Mouse (Mus musculus) liver, embryonic 12.5 days (tissue): ENCODE results near the gene H2-DMa. TPM values are rescaled to one million over a fixed set of nuclear protein-coding genes. Genes with fewer than 3 reads are reported as not detected.

ENCODE experiments used
- ATAC-seq: fragments of 200-750 bp; cut with Nextera tagmentation; 2 replicates; pipeline ENCODE4 v1.8.0; 2017; ENCODE audit warnings: moderate number of reproducible peaks, mild to moderate bottlenecking, moderate library complexity
- H3K27ac ChIP-seq: fragments of 300-500 bp; sonication (generic); 2 replicates; pipeline ENCODE4 v1.5.1; 2016; ENCODE audit warnings: mild to moderate bottlenecking
- H3K27me3 ChIP-seq: fragments of 300-500 bp; sonication (generic); replicated peaks from 2 replicates; pipeline ENCODE4 v1.6.1; 2016; ENCODE audit warnings: mild to moderate bottlenecking, moderate library complexity
- H3K36me3 ChIP-seq: fragments of 300-500 bp; sonication (generic); 2 replicates; pipeline ENCODE4 v1.6.1; 2016; ENCODE audit warnings: mild to moderate bottlenecking, moderate library complexity
- H3K4me1 ChIP-seq: fragments of 300-500 bp; sonication (generic); 2 replicates; pipeline ENCODE4 v1.6.1; 2016
- H3K4me2 ChIP-seq: fragments of 300-500 bp; sonication (generic); 2 replicates; pipeline ENCODE4 v1.6.1; 2016; ENCODE audit warnings: mild to moderate bottlenecking, moderate library complexity
- H3K4me3 ChIP-seq: fragments of 300-500 bp; sonication (generic); 2 replicates; pipeline ENCODE4 v1.5.1; 2016; ENCODE audit warnings: mild to moderate bottlenecking, moderate library complexity
- H3K9ac ChIP-seq: fragments of 300-500 bp; sonication (generic); 2 replicates; pipeline ENCODE4 v1.6.1; 2016; ENCODE audit warnings: mild to moderate bottlenecking, moderate library complexity
- H3K9me3 ChIP-seq: fragments of 300-500 bp; sonication (generic); replicated peaks from 2 replicates; pipeline ENCODE4 v1.6.1; 2016; ENCODE audit warnings: mild to moderate bottlenecking, moderate library complexity
- WGBS: fragments of 180-500 bp; shearing (Covaris S2); methylation state at CpG from one replicate; pipeline ENCODE4 v1.1.7; 2016; ENCODE audit not compliant: insufficient replicate concordance; 5-methylcytosine and 5-hydroxymethylcytosine counted together
- polyA plus RNA-seq: library from polyadenylated mRNA; unstranded; fragments of >200 nt; fragmentation: Nextera tagmentation; extraction: Ambion mirVana; gene quantifications from 2 replicates; pipeline ENCODE4 v1.2.1, GENCODE M21; 2016

Gene H2-DMa
- polyA plus RNA-seq, 1 experiment from 2014 or later = 4.3 TPM

DNA sequence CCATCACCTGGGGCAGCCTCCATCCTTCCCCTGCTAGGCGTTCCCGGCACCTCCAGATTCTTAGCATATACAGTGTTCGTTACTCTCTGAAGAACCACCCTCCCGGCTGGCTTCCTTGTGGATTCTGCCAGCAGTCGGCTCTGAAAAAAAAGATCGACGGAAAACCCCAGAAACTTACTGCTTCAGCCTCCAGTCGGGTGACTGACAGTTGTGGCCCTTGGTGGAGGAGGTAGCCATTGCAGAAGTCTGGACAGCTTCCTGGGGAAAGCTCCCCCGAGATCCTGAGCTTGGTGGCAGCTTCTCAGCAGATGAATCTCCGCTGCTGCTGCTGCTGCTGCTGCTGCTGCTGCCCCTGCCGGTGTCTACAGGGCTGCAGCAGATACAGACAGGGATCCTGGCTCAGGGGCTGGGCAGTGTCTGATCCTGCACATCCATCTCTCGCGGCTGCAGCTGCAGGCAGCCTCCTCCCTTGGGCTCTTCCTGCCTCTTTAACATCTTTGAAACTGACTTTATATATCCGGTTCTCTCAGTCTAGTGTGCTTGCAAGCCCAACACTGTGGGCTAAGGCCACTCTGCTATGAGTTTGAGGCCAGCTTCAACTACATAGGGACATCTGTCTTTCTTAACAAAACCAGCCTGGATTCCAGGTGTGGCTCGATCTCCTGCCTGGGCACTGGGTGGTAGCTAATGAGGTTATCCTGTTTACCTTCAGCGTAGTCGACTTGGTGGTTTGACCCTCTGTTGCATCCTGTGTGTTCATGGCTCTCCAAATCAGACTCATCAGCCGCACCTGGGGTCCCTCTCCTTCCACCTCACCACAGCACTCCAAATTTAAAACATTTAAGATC, 9.8 kb downstream of the H2-DMa start:
- no peak overlapping the region for H3K9ac ChIP-seq
- H3K9me3 ChIP-seq = no peaks in the 10 kb centered on the region
- 16% methylated on average over 18 of the region's 18 CpGs for WGBS
- H3K4me3 ChIP-seq = no peak overlapping the region
- H3K4me1 ChIP-seq = peaks cover 51% of the 10 kb centered on the region
- peak overlapping the region; percentile 24 for H3K4me2 ChIP-seq
- ATAC-seq = no peak
- H3K36me3 ChIP-seq = no peaks in the 10 kb centered on the region
- H3K27me3 ChIP-seq = peaks cover 40% of the 10 kb centered on the region
- no peak overlapping the region for H3K27ac ChIP-seq

- Histone ChIP-seq H3K4me3 (no peak overlapping the region), H3K4me1 (peaks cover 41% of the 10 kb centered on the region), H3K27ac (no peak overlapping the region), H3K9me3 (no peaks in the 10 kb centered on the region), H3K27me3 (peaks cover 40% of the 10 kb centered on the region), H3K9ac (no peak overlapping the region), H3K4me2 (no peak overlapping the region), H3K36me3 (no peaks in the 10 kb centered on the region)
- ATAC-seq = no peak
- WGBS = 61% methylated on average over 19 of the region's 19 CpGs
These were observed 11.0 kb downstream of the H2-DMa start for GRCm38 (mm10) chr17:34130073-34130947.

GRCm38 (mm10) chr17:34131911-34132310, 12.6 kb downstream of the H2-DMa start:
- Histone ChIP-seq H3K4me1 (peaks cover 36% of the 10 kb centered on the region), H3K27me3 (peaks cover 53% of the 10 kb centered on the region), H3K9ac (no peak overlapping the region), H3K4me3 (no peak overlapping the region), H3K9me3 (no peaks in the 10 kb centered on the region), H3K27ac (no peak overlapping the region), H3K36me3 (no peaks in the 10 kb centered on the region), H3K4me2 (no peak overlapping the region)
- WGBS = 71% methylated on average over 7 of the region's 7 CpGs
- ATAC-seq = no peak

- no peak overlapping the region for H3K4me3 ChIP-seq
- peaks cover 22% of the 10 kb centered on the region for H3K4me1 ChIP-seq
- no peak overlapping the region for H3K27ac ChIP-seq
- H3K36me3 ChIP-seq = no peaks in the 10 kb centered on the region
- WGBS = 64% methylated on average over 11 of the region's 11 CpGs
- H3K27me3 ChIP-seq = peaks cover 63% of the 10 kb centered on the region
- H3K9me3 ChIP-seq = no peaks in the 10 kb centered on the region
- no peak overlapping the region for H3K4me2 ChIP-seq
- ATAC-seq = no peak
- H3K9ac ChIP-seq = no peak overlapping the region
These were observed 13.9 kb downstream of the H2-DMa start for GRCm38 (mm10) chr17:34133289-34133688.

DNA sequence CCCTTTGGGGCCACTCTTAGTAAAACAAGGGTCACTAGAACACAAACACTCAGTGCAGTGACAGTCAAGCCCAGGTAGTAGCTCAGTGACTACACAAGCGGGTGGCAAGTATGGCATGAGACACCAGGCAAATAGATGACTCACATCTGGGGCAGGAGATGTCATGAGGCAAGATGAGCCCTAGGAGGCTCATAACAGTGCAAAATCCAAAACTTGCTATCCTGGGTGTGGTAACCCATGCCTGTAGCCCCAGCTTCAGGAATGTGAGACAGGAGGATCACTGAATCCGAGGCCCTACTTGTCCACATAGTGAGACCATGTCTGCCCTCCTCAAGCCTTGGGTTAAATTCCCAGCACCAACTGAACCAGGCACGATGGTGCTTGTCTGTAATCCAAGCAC, 15.1 kb downstream of the H2-DMa start:
- H3K9me3 ChIP-seq = no peaks in the 10 kb centered on the region
- no peak overlapping the region for H3K9ac ChIP-seq
- H3K36me3 ChIP-seq = no peaks in the 10 kb centered on the region
- ATAC-seq = no peak
- WGBS = 74% methylated on average over 3 of the region's 3 CpGs
- peaks cover 13% of the 10 kb centered on the region for H3K4me1 ChIP-seq
- no peak overlapping the region for H3K4me3 ChIP-seq
- H3K27me3 ChIP-seq = peaks cover 63% of the 10 kb centered on the region
- no peak overlapping the region for H3K27ac ChIP-seq
- no peak overlapping the region for H3K4me2 ChIP-seq

GRCm38 (mm10) chr17:34135297-34136224, 16.2 kb downstream of the H2-DMa start:
- peak; percentile 89 for ATAC-seq
- peaks cover 63% of the 10 kb centered on the region for H3K27me3 ChIP-seq
- H3K27ac ChIP-seq = no peak overlapping the region
- H3K4me2 ChIP-seq = peak overlapping the region; percentile 65
- H3K9me3 ChIP-seq = no peaks in the 10 kb centered on the region
- 7% methylated on average over 31 of the region's 31 CpGs for WGBS
- peak overlapping the region; percentile 35 for H3K4me3 ChIP-seq
- H3K4me1 ChIP-seq = peaks cover 22% of the 10 kb centered on the region
- H3K36me3 ChIP-seq = no peaks in the 10 kb centered on the region
- peak overlapping the region; percentile 37; the same call in 1 of the 2 replicates for H3K9ac ChIP-seq

DNA sequence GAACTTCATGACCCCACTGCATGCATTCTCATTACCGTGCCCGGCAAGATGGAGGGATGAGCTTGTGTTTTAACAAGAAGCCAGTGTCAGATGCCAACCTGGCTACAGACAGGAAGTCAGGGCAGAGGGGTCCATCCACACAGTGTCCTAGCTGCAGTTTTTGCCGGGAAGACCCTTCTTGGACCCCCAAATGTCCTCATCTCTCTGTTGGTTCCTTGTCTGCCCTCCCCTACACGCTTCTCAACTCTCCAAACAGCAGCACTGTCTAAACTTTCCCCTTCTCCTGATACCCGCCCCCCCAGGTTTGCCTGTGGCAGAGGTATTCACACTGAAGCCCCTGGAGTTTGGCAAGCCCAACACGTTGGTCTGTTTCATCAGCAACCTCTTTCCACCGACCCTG, 18.3 kb downstream of the H2-DMa start:
- Histone ChIP-seq H3K9ac (no peak overlapping the region), H3K4me2 (no peak overlapping the region), H3K4me3 (no peak overlapping the region), H3K27me3 (peaks cover 65% of the 10 kb centered on the region), H3K4me1 (peaks cover 22% of the 10 kb centered on the region), H3K36me3 (no peaks in the 10 kb centered on the region), H3K9me3 (no peaks in the 10 kb centered on the region), H3K27ac (no peak overlapping the region)
- WGBS = 64% methylated on average over 7 of the region's 7 CpGs
- no peak for ATAC-seq

DNA sequence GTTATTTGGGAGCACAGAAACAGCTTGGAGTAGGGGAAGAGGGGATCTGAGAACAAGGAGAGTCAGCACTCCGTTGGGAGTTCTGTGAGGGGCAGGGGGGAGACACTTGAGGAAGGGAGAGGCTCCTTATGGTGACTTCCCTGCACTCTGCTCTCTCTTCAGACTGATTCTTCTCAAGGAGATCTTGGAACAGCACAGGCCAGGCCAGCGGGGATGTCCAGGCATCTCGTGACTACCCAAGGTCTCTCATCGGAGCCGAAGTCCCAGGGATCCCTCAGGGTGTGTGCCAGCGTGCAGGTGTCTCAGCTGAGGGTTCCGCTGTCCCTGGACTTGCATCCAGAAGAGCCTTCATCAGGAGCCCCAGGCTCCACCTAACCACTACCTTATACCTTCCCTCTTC, 19.3 kb downstream of the H2-DMa start:
- Histone ChIP-seq H3K4me3 (no peak overlapping the region), H3K27ac (no peak overlapping the region), H3K36me3 (no peaks in the 10 kb centered on the region), H3K27me3 (peaks cover 65% of the 10 kb centered on the region), H3K9ac (no peak overlapping the region), H3K9me3 (no peaks in the 10 kb centered on the region), H3K4me1 (peaks cover 22% of the 10 kb centered on the region), H3K4me2 (no peak overlapping the region)
- ATAC-seq = no peak
- 77% methylated on average over 7 of the region's 7 CpGs for WGBS

GRCm38 (mm10) chr17:34139416-34139815, 20.1 kb downstream of the H2-DMa start:
- Histone ChIP-seq H3K36me3 (no peaks in the 10 kb centered on the region), H3K9ac (no peak overlapping the region), H3K4me3 (peak overlapping the region; percentile 26), H3K27ac (no peak overlapping the region), H3K4me1 (peaks cover 22% of the 10 kb centered on the region), H3K27me3 (peaks cover 65% of the 10 kb centered on the region), H3K9me3 (no peaks in the 10 kb centered on the region), H3K4me2 (peak overlapping the region; percentile 64)
- 5% methylated on average over 16 of the region's 16 CpGs for WGBS
- ATAC-seq = no peak

- ATAC-seq = no peak
- peaks cover 22% of the 10 kb centered on the region for H3K4me1 ChIP-seq
- H3K4me3 ChIP-seq = peak overlapping the region; percentile 26
- H3K27me3 ChIP-seq = peaks cover 65% of the 10 kb centered on the region
- H3K36me3 ChIP-seq = no peaks in the 10 kb centered on the region
- WGBS = 5% methylated on average over 5 of the region's 5 CpGs
- H3K4me2 ChIP-seq = peak overlapping the region; percentile 64
- no peak overlapping the region for H3K9ac ChIP-seq
- H3K9me3 ChIP-seq = no peaks in the 10 kb centered on the region
- H3K27ac ChIP-seq = no peak overlapping the region
These were observed 20.9 kb downstream of the H2-DMa start for GRCm38 (mm10) chr17:34140240-34140639.

DNA sequence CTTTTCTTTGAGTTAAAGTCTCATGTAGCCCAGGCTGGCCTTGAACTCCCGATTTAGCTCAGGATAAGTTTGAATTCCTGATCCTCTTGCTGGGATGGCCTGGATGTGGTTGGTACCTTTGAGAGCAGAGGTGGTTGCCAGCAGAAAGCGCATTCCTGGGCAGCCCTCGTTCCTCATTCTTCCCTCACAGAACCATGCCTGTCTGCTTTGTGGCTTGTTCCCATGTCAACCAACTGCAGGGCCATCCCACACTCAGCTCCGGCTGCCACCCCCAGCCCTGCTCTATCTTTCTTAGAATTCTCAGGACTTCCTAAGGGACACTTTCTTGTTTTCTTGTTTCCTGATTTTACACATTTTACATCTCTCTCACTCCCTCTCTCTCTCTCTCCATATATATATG, 22.1 kb downstream of the H2-DMa start:
- H3K4me2 ChIP-seq = no peak overlapping the region
- no peak for ATAC-seq
- 34% methylated on average over 4 of the region's 4 CpGs for WGBS
- peaks cover 14% of the 10 kb centered on the region for H3K4me1 ChIP-seq
- no peak overlapping the region for H3K4me3 ChIP-seq
- no peak overlapping the region for H3K9ac ChIP-seq
- peaks cover 56% of the 10 kb centered on the region for H3K27me3 ChIP-seq
- no peaks in the 10 kb centered on the region for H3K36me3 ChIP-seq
- H3K27ac ChIP-seq = no peak overlapping the region
- no peaks in the 10 kb centered on the region for H3K9me3 ChIP-seq
